Mouse (Mus musculus) intestine, postnatal 0 days (tissue): ENCODE measurements around the gene Psma5. TPM values are rescaled to one million over a fixed set of nuclear protein-coding genes. Genes with fewer than 3 reads are reported as not detected.

Experiments used
- ATAC-seq: fragments of 200-750 bp; cut with Nextera tagmentation; 2 replicates; pipeline ENCODE4 v1.8.0; 2017; ENCODE audit warnings: mild to moderate bottlenecking, moderate TSS enrichment, moderate library complexity
- H3K27ac ChIP-seq: fragments of 300-500 bp; sonication (generic); 2 replicates; pipeline ENCODE4 v1.5.1; 2014; ENCODE audit warnings: mild to moderate bottlenecking, low read depth, low read length, moderate library complexity
- H3K27me3 ChIP-seq: fragments of 300-500 bp; sonication (generic); replicated peaks from 2 replicates; pipeline ENCODE4 v1.6.1; 2014; ENCODE audit warnings: low read length, mixed read lengths; ENCODE audit not compliant: control insufficient read depth, insufficient read depth
- H3K36me3 ChIP-seq: fragments of 300-500 bp; sonication (generic); 2 replicates; pipeline ENCODE4 v1.6.1; 2014; ENCODE audit warnings: mild to moderate bottlenecking, moderate library complexity; ENCODE audit not compliant: control insufficient read depth, insufficient read depth
- H3K4me1 ChIP-seq: fragments of 300-500 bp; sonication (generic); replicated peaks from 2 replicates; pipeline ENCODE4 v1.6.1; 2014; ENCODE audit warnings: antibody characterized with exemption, low read length, mixed read lengths; ENCODE audit not compliant: control insufficient read depth, insufficient read depth
- H3K4me2 ChIP-seq: fragments of 300-500 bp; sonication (generic); replicated peaks from 2 replicates; pipeline ENCODE4 v1.6.1; 2014; ENCODE audit warnings: low read depth, mild to moderate bottlenecking, moderate library complexity
- H3K4me3 ChIP-seq: fragments of 300-500 bp; sonication (generic); 2 replicates; pipeline ENCODE4 v1.5.1; 2014; ENCODE audit warnings: low read depth, low read length
- H3K9ac ChIP-seq: fragments of 300-500 bp; sonication (generic); 2 replicates; pipeline ENCODE4 v1.6.1; 2014; ENCODE audit warnings: mild to moderate bottlenecking, low read depth, low read length
- H3K9me3 ChIP-seq: fragments of 300-500 bp; sonication (generic); 2 replicates; pipeline ENCODE4 v1.6.1; 2016; ENCODE audit warnings: mixed run types; ENCODE audit not compliant: control insufficient read depth
- CTCF ChIP-seq: sonication (generic); IDR thresholded peaks from 2 replicates; pipeline ENCODE4 v1.5.1; 2016; ENCODE audit warnings: low read depth, mild to moderate bottlenecking, control low read depth, antibody characterized with exemption, moderate library complexity
- WGBS: fragments of 180-500 bp; shearing (Covaris S2); extraction: QIAGEN DNeasy Blood & Tissue Kit; methylation state at CpG from one replicate; pipeline ENCODE4 v1.1.7; 2014; 5-methylcytosine and 5-hydroxymethylcytosine counted together
- polyA plus RNA-seq: library from polyadenylated mRNA; unstranded; fragments of >200 nt; fragmentation: Nextera tagmentation; extraction: Ambion mirVana; gene quantifications from 2 replicates; pipeline ENCODE4 v1.2.1, GENCODE M21; 2015

Gene Psma5
- polyA plus RNA-seq, 1 experiment from 2014 or later, result 179 TPM

DNA sequence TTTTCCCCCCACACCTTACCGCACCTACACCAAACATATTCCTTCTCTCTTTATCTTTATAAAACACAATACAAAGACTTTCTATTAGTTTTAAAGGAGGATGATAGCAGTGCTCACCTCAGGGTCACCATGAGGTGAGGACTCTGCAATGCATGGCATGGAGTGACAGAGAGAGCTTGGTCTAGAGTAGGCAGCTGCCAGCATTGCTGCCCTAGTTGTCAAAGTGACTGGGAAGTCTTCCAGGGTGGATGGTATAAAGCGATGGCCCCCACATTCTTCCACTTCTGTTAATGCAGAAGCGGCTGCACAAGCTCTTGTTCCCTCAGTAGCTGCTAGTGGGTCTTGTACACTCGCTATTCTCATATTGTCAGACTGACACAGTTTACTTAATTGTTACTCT, 56.4 kb downstream of the Psma5 start:
- H3K27me3 ChIP-seq, result no peaks in the 10 kb centered on the region
- no peak overlapping the region for H3K4me3 ChIP-seq
- H3K9ac ChIP-seq, result no peak overlapping the region
- H3K27ac ChIP-seq, result no peak overlapping the region
- H3K4me1 ChIP-seq, result 0 out of 2 replicates have a peak, but pooled peaks cover 2% of the 10 kb centered on the region
- no peaks in the 10 kb centered on the region for H3K36me3 ChIP-seq
- 78% methylated on average over 4 of the region's 4 CpGs for WGBS
- no peak for TF ChIP-seq CTCF
- no peak overlapping the region for H3K4me2 ChIP-seq
- no peaks in the 10 kb centered on the region for H3K9me3 ChIP-seq
- no peak for ATAC-seq

DNA sequence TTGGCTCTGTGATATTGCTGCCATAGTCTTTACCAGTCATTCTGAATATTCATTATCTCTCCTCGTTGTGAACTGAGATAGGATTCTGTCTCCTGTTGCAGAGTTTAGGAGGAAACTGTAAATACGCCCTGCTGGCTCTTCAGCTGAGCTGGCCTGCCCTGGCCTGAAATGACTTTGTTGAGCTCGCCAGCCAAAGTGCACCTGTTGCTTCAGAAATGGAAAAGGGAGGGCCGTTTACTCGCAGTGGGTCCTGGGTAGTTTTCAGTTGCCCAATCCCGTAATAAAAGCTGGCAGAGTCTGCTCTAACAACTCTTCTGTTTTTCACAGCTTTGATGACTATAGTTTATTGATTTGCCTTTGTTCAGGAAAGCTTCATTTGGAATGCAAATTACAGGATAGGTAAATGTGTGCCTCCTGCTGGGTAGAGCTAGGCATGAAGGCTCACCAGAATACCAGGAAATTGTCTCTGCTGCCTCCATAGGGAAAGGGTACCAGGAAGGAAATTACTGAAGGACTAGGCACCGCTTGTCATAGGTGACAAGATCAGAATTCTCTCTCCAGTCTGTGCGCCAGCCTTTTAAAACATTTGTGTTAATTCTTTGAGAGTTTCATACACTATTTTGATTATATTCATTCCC, 57.4 kb downstream of the Psma5 start:
- peak; percentile 90 for ATAC-seq
- WGBS, result 42% methylated on average over 8 of the region's 8 CpGs
- peak overlapping the region; percentile 16; the same call in 1 of the 2 replicates for H3K27ac ChIP-seq

DNA sequence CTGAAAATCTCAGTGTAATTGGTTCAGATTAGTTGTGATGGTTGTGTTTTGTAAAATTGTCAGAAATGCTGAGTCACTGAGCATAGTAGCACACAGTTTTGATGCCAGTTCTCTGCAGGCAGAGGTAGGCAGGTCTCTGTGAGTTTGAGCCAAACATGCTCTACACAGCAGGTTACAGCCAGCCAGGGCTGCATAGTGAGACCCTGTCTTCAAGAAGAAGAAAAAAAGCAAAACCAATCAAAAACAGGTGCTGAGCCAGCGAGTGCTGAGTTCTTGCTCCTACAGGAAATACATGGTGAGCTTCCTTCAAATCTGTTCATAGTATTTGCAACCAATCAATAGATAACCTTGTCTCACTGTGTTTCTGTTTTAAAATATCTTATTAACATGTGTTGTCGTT, 61.8 kb downstream of the Psma5 start:
- no peak for TF ChIP-seq CTCF
- WGBS, result 66% methylated on average over 2 of the region's 2 CpGs
- no peaks in the 10 kb centered on the region for H3K27me3 ChIP-seq
- no peak overlapping the region for H3K4me2 ChIP-seq
- 0 out of 2 replicates have a peak, but pooled peaks cover 2% of the 10 kb centered on the region for H3K4me1 ChIP-seq
- H3K36me3 ChIP-seq, result no peaks in the 10 kb centered on the region
- no peak overlapping the region for H3K4me3 ChIP-seq
- H3K27ac ChIP-seq, result no peak overlapping the region
- no peaks in the 10 kb centered on the region for H3K9me3 ChIP-seq
- ATAC-seq, result no peak
- H3K9ac ChIP-seq, result no peak overlapping the region

More for the DNA sequence above, 57.4 kb downstream of the Psma5 start:
- Histone ChIP-seq H3K4me2 (no peak overlapping the region), H3K4me3 (no peak overlapping the region), H3K4me1 (0 out of 2 replicates have a peak, but pooled peaks cover 2% of the 10 kb centered on the region), H3K36me3 (no peaks in the 10 kb centered on the region), H3K27me3 (no peaks in the 10 kb centered on the region), H3K9ac (no peak overlapping the region), H3K9me3 (no peaks in the 10 kb centered on the region)
- TF ChIP-seq CTCF, result peak; percentile 58

DNA sequence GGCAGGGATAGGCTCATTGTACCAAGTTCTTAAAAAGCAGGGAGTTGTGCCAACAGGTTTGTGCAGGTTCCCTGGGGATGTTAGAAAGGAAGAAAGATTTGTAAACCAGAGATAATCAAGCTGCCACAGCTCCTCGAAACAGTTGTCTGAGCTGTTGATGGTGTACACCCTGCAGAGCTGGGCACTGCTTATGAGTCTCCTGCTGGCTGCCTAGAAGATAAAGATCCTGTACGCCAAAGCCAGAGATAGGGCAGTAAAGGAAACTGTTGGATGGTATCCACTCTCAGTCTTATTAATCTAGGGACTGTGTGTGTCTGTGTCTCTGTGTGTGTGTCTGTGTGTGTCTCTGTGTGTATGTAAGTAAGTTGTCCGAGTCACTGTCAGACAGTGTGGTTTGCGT, 64.9 kb downstream of the Psma5 start:
- Histone ChIP-seq H3K4me3 (no peak overlapping the region), H3K9ac (no peak overlapping the region), H3K4me2 (no peak overlapping the region), H3K27me3 (no peaks in the 10 kb centered on the region), H3K9me3 (no peaks in the 10 kb centered on the region), H3K4me1 (no peaks in the 10 kb centered on the region), H3K27ac (no peak overlapping the region), H3K36me3 (no peaks in the 10 kb centered on the region)
- TF ChIP-seq CTCF, result no peak
- no peak for ATAC-seq
- WGBS, result 75% methylated on average over 4 of the region's 4 CpGs

DNA sequence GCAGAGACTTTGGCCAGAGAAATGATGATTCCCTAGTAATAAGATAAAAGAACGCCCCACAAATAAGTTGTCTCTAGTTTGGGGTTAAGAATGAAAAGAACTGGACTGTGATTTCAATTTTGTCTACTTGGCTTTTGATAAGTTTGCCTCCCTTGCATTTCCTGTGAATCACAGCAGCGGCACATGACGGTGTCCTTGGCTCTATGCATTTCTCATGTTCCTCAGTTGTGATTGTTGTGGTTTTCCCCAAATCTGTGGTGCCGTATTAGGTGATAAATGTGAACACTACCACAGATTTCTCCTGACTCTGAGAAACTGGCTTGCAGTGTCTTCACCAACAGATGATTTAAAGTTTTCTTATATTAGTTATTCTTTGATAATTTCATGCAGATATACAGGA, 65.4 kb downstream of the Psma5 start:
- Histone ChIP-seq H3K4me2 (no peak overlapping the region), H3K27ac (no peak overlapping the region), H3K9me3 (no peaks in the 10 kb centered on the region), H3K9ac (no peak overlapping the region), H3K4me3 (no peak overlapping the region), H3K27me3 (no peaks in the 10 kb centered on the region), H3K36me3 (no peaks in the 10 kb centered on the region; the same call in 1 of the 2 replicates), H3K4me1 (no peaks in the 10 kb centered on the region)
- no peak for ATAC-seq
- 80% methylated on average over 4 of the region's 4 CpGs for WGBS
- no peak for TF ChIP-seq CTCF

DNA sequence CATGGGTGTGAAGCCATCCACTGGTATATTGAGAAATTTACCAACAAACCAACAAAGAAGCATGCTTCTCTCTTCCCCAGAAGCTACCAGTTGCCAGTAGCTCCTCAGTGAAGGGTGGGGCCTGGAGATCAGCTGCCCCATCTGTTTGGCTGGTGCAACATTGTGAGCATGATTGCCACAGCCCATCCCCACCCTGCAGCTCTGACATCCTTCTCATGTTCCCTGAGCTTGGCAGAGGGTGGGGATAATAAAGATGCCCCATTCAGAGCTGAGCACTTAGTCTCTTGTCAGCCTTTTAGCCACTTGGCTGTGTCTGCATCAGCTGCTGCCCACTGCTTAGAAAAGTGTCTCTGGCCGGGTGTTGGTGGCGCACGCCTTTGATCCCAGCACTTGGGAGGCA, 66.2 kb downstream of the Psma5 start:
- WGBS, result 85% methylated on average over 3 of the region's 3 CpGs
- Histone ChIP-seq H3K4me3 (no peak overlapping the region), H3K9me3 (no peaks in the 10 kb centered on the region), H3K27ac (no peak overlapping the region), H3K36me3 (no peaks in the 10 kb centered on the region; the same call in 1 of the 2 replicates), H3K27me3 (no peaks in the 10 kb centered on the region), H3K4me2 (no peak overlapping the region), H3K9ac (no peak overlapping the region), H3K4me1 (no peaks in the 10 kb centered on the region)
- no peak for ATAC-seq
- no peak for TF ChIP-seq CTCF
